Mouse (Mus musculus): ENCODE measurements around the gene Bptf. TPM values are rescaled to one million over a fixed set of nuclear protein-coding genes. Genes with fewer than 3 reads are reported as not detected.

The Bptf gene
- total and polyA plus RNA-seq, 2 experiments from 2014 or later, result 20.4 to 41.5 TPM

GRCm38 (mm10) chr11:107092637-107093036, 39.3 kb downstream of the Bptf start:
- Histone ChIP-seq H3K27ac (ENCODE audit: low read depth, low read length) (no peak overlapping the region), H3K4me3 (ENCODE audit: low read depth, low read length) (no peak overlapping the region), H3K27me3 (ENCODE audit: insufficient read depth, low read length) (no peaks in the 10 kb centered on the region), H3K4me2 (ENCODE audit: low read depth, low read length, poor library complexity, severe bottlenecking) (no peak overlapping the region), H3K9me3 (ENCODE audit: low read length) (no peaks in the 10 kb centered on the region), H3K4me1 (ENCODE audit: insufficient read depth, low read length) (no peaks in the 10 kb centered on the region), H3K36me3 (ENCODE audit: insufficient read depth, low read length) (peaks cover 16% of the 10 kb centered on the region), H3K9ac (replicated peaks; ENCODE audit: low read length, poor library complexity, severe bottlenecking) (no peak overlapping the region)
- DNase-seq (ENCODE audit: low spot score), result no peak
- WGBS, result 93% methylated on average over 7 of the region's 7 CpGs
- no peak for TF ChIP-seq CTCF (IDR thresholded peaks at IDR 0.05)
- ATAC-seq (ENCODE audit: low FRiP score), result no peak

- Histone ChIP-seq H3K27me3 (ENCODE audit: insufficient read depth, low read length) (no peaks in the 10 kb centered on the region), H3K36me3 (ENCODE audit: insufficient read depth, low read length) (peaks cover 21% of the 10 kb centered on the region; the same call in 1 of the 2 replicates), H3K9ac (replicated peaks; ENCODE audit: low read length, poor library complexity, severe bottlenecking) (no peak overlapping the region), H3K4me1 (ENCODE audit: insufficient read depth, low read length) (no peaks in the 10 kb centered on the region), H3K4me2 (ENCODE audit: low read depth, low read length, poor library complexity, severe bottlenecking) (no peak overlapping the region), H3K4me3 (ENCODE audit: low read depth, low read length) (no peak overlapping the region), H3K27ac (ENCODE audit: low read depth, low read length) (no peak overlapping the region), H3K9me3 (ENCODE audit: low read length) (no peaks in the 10 kb centered on the region)
- 82% methylated on average over 5 of the region's 5 CpGs for WGBS
- no peak for TF ChIP-seq CTCF (IDR thresholded peaks at IDR 0.05)
- no peak for DNase-seq (ENCODE audit: low spot score)
- ATAC-seq (ENCODE audit: low FRiP score), result no peak
Observed at GRCm38 (mm10) chr11:107085866-107086265, 46.1 kb downstream of the Bptf start.

- DNase-seq (ENCODE audit: low spot score), result no peak
- Histone ChIP-seq H3K9me3 (ENCODE audit: low read length) (no peaks in the 10 kb centered on the region), H3K4me3 (ENCODE audit: low read depth, low read length) (no peak overlapping the region), H3K4me2 (ENCODE audit: low read depth, low read length, poor library complexity, severe bottlenecking) (no peak overlapping the region), H3K27ac (ENCODE audit: low read depth, low read length) (no peak overlapping the region), H3K36me3 (ENCODE audit: insufficient read depth, low read length) (peaks cover 32% of the 10 kb centered on the region), H3K9ac (replicated peaks; ENCODE audit: low read length, poor library complexity, severe bottlenecking) (no peak overlapping the region), H3K4me1 (ENCODE audit: insufficient read depth, low read length) (no peaks in the 10 kb centered on the region), H3K27me3 (ENCODE audit: insufficient read depth, low read length) (no peaks in the 10 kb centered on the region)
- WGBS, result 70% methylated on average over 5 of the region's 5 CpGs
- no peak for TF ChIP-seq CTCF (IDR thresholded peaks at IDR 0.05)
- no peak for ATAC-seq (ENCODE audit: low FRiP score)
Observed at GRCm38 (mm10) chr11:107083480-107083879, 48.4 kb downstream of the Bptf start.

GRCm38 (mm10) chr11:107065216-107065785, 66.6 kb downstream of the Bptf start:
- 80% methylated on average over 11 of the region's 11 CpGs for WGBS
- Histone ChIP-seq H3K9me3 (ENCODE audit: low read length) (no peaks in the 10 kb centered on the region), H3K4me3 (ENCODE audit: low read depth, low read length) (no peak overlapping the region), H3K27ac (ENCODE audit: low read depth, low read length) (no peak overlapping the region), H3K4me2 (ENCODE audit: low read depth, low read length, poor library complexity, severe bottlenecking) (no peak overlapping the region), H3K27me3 (ENCODE audit: insufficient read depth, low read length) (no peaks in the 10 kb centered on the region), H3K36me3 (ENCODE audit: insufficient read depth, low read length) (peaks cover 63% of the 10 kb centered on the region), H3K9ac (replicated peaks; ENCODE audit: low read length, poor library complexity, severe bottlenecking) (no peak overlapping the region), H3K4me1 (ENCODE audit: insufficient read depth, low read length) (no peaks in the 10 kb centered on the region)
- TF ChIP-seq CTCF (IDR thresholded peaks at IDR 0.05), result no peak
- DNase-seq (ENCODE audit: low spot score) (no peak), ATAC-seq (ENCODE audit: low FRiP score) (no peak)

GRCm38 (mm10) chr11:107064590-107064989, 67.3 kb downstream of the Bptf start:
- Histone ChIP-seq H3K9ac (replicated peaks; ENCODE audit: low read length, poor library complexity, severe bottlenecking) (no peak overlapping the region), H3K4me3 (ENCODE audit: low read depth, low read length) (no peak overlapping the region), H3K27ac (ENCODE audit: low read depth, low read length) (no peak overlapping the region), H3K27me3 (ENCODE audit: insufficient read depth, low read length) (no peaks in the 10 kb centered on the region), H3K9me3 (ENCODE audit: low read length) (no peaks in the 10 kb centered on the region), H3K36me3 (ENCODE audit: insufficient read depth, low read length) (peaks cover 69% of the 10 kb centered on the region), H3K4me1 (ENCODE audit: insufficient read depth, low read length) (no peaks in the 10 kb centered on the region), H3K4me2 (ENCODE audit: low read depth, low read length, poor library complexity, severe bottlenecking) (no peak overlapping the region)
- no peak for TF ChIP-seq CTCF (IDR thresholded peaks at IDR 0.05)
- WGBS, result 76% methylated on average over 1 of the region's 1 CpGs
- DNase-seq (ENCODE audit: low spot score) (no peak), ATAC-seq (ENCODE audit: low FRiP score) (no peak)

- ATAC-seq (ENCODE audit: low FRiP score), result no peak
- Histone ChIP-seq H3K4me2 (ENCODE audit: low read depth, low read length, poor library complexity, severe bottlenecking) (no peak overlapping the region), H3K4me3 (ENCODE audit: low read depth, low read length) (no peak overlapping the region), H3K9me3 (ENCODE audit: low read length) (no peaks in the 10 kb centered on the region), H3K27ac (ENCODE audit: low read depth, low read length) (no peak overlapping the region), H3K4me1 (ENCODE audit: insufficient read depth, low read length) (no peaks in the 10 kb centered on the region), H3K27me3 (ENCODE audit: insufficient read depth, low read length) (no peaks in the 10 kb centered on the region), H3K36me3 (ENCODE audit: insufficient read depth, low read length) (peaks cover 81% of the 10 kb centered on the region), H3K9ac (replicated peaks; ENCODE audit: low read length, poor library complexity, severe bottlenecking) (no peak overlapping the region)
- 89% methylated on average over 3 of the region's 3 CpGs for WGBS
- DNase-seq (ENCODE audit: low spot score), result no peak
- no peak for TF ChIP-seq CTCF (IDR thresholded peaks at IDR 0.05)
Observed at GRCm38 (mm10) chr11:107063067-107063466, 68.9 kb downstream of the Bptf start.

Measured in midbrain, postnatal 0 days (tissue).